Mouse (Mus musculus) heart, adult 8-10 months (tissue): Measurements from ENCODE around the gene Best1. TPM values are rescaled to one million over a fixed set of nuclear protein-coding genes. Genes with fewer than 3 reads are reported as not detected.
"Not testable (repeated sequence)": the region's sequence is repeated elsewhere in the genome, so short reads cannot be mapped to it uniquely, and the experiment has no call there.

Experiments used
- DNase-seq: peaks from one replicate; pipeline ENCODE4 v3.0.0; 2022; ENCODE audit warnings: low spot score
- total RNA-seq, 4 experiments: library from RNA; stranded (reverse); gene quantifications; 2 replicates each; pipeline ENCODE4 v1.2.4; 2022

Gene Best1
- total RNA-seq, 4 experiments from 2014 or later, result 0.14 to 0.65 TPM; not detected in 2

DNA sequence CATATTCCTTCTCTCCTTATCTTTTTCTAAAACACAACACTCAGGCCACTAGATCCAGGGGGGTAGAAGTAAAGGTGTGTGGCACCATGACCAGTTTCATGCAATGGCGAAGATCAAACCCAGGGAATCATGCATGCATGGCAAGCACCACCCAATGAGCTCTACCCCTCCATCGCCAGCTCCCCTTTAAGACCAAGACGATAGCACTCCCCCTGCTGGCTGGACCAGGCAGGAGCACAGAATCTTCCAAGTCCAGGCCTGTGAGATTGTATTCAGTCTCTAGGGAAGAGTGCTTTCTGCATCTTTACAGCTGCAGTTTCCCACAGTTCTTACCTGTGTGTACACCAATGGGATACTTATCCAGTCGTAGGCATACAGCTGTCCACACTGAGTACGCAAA, 10.1 kb downstream of the Best1 start:
- peak; percentile 82 for DNase-seq

DNA sequence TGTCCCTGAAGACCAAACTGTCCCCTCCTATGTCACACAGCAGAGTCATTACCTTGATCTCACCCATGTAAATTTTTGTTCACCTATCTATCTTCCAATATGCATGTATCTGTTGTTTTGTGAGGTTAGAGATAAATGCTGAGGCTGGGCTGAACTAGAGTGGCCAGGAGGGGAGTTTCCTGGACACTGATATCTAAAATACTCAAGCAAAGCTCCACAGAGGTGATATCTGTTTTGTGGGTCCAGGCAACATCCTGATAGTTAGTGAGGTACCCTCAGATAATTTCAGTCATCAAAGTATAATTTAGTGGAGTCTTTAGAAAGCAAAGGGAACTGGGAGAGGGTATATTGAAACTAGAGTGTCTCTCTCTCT, 11.6 kb downstream of the Best1 start:
- no peak for DNase-seq

DNA sequence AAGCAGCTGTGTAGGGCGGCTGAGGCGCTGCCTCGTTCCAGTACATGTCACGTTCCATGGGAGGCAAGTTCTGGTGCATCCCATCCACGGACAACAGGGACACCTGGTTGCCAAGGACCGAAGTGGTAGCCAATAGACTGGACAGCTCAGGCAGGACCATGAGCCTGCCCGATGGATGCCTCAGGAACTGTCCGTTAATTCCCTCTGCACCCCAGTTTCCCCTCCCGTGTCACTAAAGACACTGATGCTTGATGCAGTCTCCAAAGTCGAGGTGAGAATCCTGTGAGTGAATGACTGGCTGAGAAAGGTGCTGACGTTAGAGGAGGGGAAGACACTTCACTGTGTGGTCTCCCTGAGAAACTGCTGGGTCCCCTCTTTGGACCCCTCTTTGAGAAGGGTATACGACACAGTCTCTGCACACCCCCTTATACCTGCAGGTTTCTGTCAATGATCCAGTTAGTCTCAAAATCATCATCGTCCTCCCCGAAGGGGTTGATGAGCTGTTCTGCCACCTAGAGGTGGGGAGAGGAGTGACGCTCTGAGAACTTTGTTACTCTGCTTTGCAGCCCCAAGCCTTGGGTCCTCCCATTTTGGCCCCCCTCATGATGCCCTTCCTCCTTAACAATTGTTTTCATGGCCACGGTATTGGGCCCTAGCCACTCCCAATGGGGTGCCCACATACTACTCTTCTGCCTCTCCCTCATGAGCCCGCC, 12.1 kb downstream of the Best1 start:
- DNase-seq, result no peak

GRCm38 (mm10) chr19:9987593-9987992, 13.8 kb downstream of the Best1 start:
- no peak for DNase-seq

DNA sequence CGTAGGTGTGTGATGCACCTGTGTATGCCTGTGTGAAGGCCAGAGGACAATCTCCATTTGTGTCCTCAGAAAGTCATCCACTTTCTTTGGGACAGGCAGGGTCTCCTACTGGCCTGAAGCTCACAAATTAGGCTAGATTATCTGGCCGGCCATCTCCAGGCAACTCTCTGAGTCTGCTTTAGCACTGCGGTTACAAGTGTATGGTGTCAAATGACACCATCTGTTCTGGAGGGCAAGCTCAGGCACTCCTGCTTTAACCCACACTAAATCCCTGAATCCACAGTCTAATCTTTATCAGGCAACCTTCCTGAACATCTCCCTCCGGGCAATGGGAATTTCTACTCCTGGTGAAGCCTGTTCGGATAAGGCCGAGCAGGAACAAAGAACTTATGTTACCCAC, 14.2 kb downstream of the Best1 start:
- DNase-seq, result no peak

- no peak for DNase-seq
These were observed 15.5 kb downstream of the Best1 start for GRCm38 (mm10) chr19:9985900-9986421.

GRCm38 (mm10) chr19:9985190-9985899, 16.1 kb downstream of the Best1 start:
- no peak for DNase-seq

DNA sequence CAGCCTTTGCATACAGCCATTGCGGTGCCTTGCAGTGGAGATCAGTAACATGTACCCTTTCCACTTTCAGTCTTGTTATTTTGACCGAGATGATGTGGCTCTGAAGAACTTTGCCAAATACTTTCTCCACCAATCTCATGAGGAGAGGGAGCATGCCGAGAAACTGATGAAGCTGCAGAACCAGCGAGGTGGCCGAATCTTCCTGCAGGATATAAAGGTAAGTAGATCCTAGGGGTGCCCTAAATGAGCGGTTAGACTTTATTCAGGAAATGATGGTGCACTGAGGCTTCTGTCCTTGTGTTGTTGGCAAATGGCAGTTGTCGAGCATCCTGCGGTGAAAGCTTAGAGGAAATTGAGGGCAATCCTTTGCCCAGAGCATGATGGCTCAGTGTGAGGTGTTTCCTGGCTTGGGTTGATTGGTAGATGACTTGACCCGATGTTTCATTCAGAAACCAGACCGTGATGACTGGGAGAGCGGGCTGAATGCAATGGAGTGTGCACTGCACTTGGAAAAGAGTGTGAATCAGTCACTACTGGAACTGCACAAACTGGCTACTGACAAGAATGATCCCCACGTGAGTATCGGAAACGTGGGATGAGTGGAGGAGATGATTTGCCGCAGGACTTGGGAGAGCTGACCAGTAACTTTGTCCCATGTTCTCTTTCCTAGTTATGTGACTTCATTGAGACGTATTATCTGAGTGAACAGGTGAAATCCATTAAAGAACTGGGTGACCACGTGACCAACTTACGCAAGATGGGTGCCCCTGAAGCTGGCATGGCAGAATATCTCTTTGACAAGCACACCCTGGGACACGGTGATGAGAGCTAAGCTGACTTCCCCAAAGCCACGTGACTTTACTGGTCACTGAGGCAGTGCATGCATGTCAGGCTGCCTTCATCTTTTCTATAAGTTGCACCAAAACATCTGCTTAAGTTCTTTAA, 17.1 kb downstream of the Best1 start:
- DNase-seq, result no peak

DNA sequence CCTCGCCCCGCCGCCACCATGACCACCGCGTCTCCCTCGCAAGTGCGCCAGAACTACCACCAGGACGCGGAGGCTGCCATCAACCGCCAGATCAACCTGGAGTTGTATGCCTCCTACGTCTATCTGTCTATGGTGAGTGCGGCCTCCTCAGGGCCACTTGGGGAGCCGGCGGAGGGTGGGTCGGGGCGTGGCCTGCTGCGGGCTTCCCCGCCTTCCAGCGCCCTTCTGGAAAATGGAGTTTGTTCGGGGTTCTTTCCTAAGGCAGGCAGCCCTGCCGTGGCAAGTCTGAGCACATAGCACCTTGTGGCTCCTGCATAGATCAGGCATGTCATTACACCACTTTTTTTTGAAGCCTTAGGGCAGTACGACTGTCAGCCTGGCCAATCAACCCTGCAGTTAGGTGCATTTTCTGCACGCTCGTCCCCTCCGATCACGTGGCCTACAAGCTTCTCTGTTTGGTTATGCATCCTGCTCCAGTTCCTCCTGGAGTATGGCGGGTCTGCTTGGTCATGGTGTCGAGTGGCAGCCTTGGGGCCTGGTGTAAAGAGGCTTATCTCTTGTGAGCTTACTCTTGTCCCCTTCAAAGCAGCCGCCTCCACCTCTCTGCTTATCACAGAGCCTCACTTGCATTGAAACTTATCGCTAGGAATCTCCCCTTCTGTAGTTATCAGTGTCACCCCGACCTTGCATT, 18.4 kb downstream of the Best1 start:
- peak; percentile 63 for DNase-seq

- peak; percentile 95 for DNase-seq
These were observed 19.1 kb downstream of the Best1 start for GRCm38 (mm10) chr19:9982151-9982851.

DNA sequence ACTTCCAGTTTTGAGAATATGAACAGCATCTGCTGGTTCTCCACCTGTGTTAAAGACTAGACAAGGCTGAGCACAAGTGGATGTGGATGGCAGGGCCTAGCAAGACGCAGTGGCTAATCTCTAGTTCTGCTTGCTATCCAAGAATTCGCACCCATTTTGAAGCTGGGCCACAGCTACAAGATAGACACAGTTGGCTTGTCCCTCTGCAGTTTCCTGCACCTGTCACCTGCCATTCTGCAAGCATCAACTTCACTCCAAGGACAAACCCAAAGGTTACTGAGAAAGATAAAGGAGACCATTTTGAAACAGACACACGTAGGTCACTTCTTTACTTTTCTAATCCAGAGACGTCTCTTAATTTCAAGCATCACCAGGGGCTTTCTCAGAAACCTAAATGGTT, 19.8 kb downstream of the Best1 start:
- DNase-seq, result no peak

GRCm38 (mm10) chr19:9980258-9980657, 21.2 kb downstream of the Best1 start, which contains the start of gene Fth1:
TSS of gene Fth1 (plus strand) at chr19:9980598.
- DNase-seq, result no peak

GRCm38 (mm10) chr19:9979156-9979555, 22.3 kb downstream of the Best1 start:
- DNase-seq, result no peak

GRCm38 (mm10) chr19:9978431-9978951, 22.9 kb downstream of the Best1 start:
- DNase-seq, result peak; percentile 84

- DNase-seq, result no peak
These were observed 24.3 kb downstream of the Best1 start for GRCm38 (mm10) chr19:9977085-9977484.

GRCm38 (mm10) chr19:9974853-9975252, 26.6 kb downstream of the Best1 start:
- DNase-seq, result not testable (repeated sequence)

DNA sequence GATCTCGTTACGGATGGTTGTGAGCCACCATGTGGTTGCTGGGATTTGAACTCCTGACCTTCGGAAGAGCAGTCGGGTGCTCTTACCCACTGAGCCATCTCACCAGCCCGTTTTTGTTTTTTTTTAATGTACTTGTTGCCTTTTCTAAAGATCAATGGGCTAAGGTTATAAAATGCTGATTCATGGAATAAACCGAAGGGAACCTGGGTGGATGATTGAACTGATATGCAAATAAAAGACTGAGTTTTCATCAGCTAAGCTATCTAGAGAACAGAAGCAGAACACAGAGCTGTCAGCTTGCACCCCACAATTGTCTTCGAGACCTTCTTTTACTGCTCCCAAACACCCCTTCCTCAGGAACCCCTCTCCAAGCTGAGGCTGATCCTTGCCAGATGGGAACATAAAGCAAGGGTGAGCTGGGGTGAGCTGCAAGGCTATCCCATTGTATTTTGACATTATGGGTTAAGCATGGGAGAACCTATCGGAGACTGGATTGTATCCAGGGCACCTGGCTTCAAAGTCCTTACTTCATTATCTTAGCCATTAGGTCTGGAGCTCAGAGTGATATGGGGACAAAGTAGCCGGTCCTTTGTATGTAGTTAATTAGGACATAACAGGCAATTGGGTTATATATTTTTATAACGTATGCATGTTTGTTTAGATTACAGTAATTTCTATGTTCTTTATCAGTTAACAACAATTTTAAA, 33.2 kb downstream of the Best1 start:
- no peak for DNase-seq

DNA sequence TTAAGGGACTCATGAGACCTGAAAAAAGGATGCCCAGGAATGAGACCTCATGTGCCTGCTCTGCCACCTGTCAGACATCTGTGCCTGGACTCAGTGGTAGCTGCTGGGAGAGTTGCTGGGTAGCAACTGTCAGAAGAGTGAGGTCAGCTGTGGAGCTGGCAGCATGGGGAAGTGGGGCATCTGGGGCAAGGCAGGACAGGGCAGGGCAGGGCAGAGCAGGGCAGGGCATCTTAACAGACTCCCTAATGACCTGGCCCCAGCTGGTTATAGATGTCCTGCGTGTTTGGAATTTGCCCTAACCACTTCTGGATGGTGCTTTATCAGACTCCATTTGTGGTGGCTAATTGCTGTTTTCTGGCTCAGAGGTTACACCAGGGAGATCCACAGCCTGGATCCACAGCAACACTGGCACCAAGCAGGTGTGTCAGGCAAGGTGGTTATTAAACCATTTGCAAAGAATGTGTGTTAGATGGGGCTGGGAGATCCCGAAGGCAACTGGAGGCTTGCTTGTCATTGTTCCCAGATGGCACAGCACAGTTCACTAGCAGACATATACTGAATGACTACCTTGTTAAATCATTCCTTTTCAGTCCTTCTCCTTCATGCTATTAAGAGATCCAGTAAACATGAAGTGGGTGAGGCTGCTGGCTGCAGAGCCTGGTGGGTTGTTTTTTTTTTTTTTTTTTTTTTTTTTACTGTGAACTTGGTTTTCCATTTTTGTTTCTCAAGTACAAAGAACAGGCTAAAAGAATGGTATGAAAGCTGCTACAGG, 35.2 kb downstream of the Best1 start:
- DNase-seq, result no peak
